Mouse (Mus musculus): ENCODE measurements around the gene Dusp5. TPM values are rescaled to one million over a fixed set of nuclear protein-coding genes. Genes with fewer than 3 reads are reported as not detected.

Gene Dusp5
- polyA plus RNA-seq, 1 experiment from 2014 or later, result 4.2 TPM

Other genes starting within 250 kb of the Dusp5 start
- gene Mxi1, start 218.6 kb upstream of the Dusp5 start, polyA plus RNA-seq (2014; fragmentation: Nextera tagmentation; extraction: Ambion mirVana), result 42.8 and 49.0 TPM in 2 replicates
- gene Gm10197, start 157.3 kb upstream of the Dusp5 start, polyA plus RNA-seq (2014; fragmentation: Nextera tagmentation; extraction: Ambion mirVana), result 2.4 TPM in 1 of 2 replicates, not detected in the other
- gene Smndc1, start 138.5 kb upstream of the Dusp5 start, polyA plus RNA-seq (2014; fragmentation: Nextera tagmentation; extraction: Ambion mirVana), result 52.6 and 57.3 TPM in 2 replicates
- gene Nutf2-ps1, start 60.0 kb downstream of the Dusp5 start, polyA plus RNA-seq (2014; fragmentation: Nextera tagmentation; extraction: Ambion mirVana), result 507 and 549 TPM in 2 replicates
- 88.7 and 103 TPM in 2 replicates for gene Smc3, start 71.3 kb downstream of the Dusp5 start, polyA plus RNA-seq (2014; fragmentation: Nextera tagmentation; extraction: Ambion mirVana)
- 1.1 and 1.2 TPM in 2 replicates for gene Rbm20, start 148.2 kb downstream of the Dusp5 start, polyA plus RNA-seq (2014; fragmentation: Nextera tagmentation; extraction: Ambion mirVana)

All from embryonic facial prominence, embryonic 11.5 days (tissue).